Mouse (Mus musculus) spleen, adult 2 months (tissue): Measurements from ENCODE around the gene Zfp664. TPM values are rescaled to one million over a fixed set of nuclear protein-coding genes. Genes with fewer than 3 reads are reported as not detected.

ENCODE experiments used
- DNase-seq, 2 experiments: peaks; one replicate each; pipeline versions ENCODE4 v3.0.0 to v3.0.0-alpha.2; 2012 to 2021; ENCODE audit warnings: low spot score in 2 of 2, low read depth in 1 of 2
- H3K27ac ChIP-seq: fragments of 200-500 bp; 2 replicates; pipeline ENCODE4 v1.5.1; 2012; ENCODE audit warnings: low read length, inconsistent platforms; ENCODE audit not compliant: insufficient read depth
- H3K27me3 ChIP-seq: fragments of 200-500 bp; 2 replicates; pipeline ENCODE4 v1.6.1; 2012; ENCODE audit warnings: mild to moderate bottlenecking, moderate library complexity, low read length, inconsistent platforms; ENCODE audit not compliant: control insufficient read depth, insufficient read depth
- H3K36me3 ChIP-seq: fragments of 200-500 bp; 2 replicates; pipeline ENCODE4 v1.6.1; 2012; ENCODE audit warnings: mild to moderate bottlenecking, low read length, inconsistent platforms; ENCODE audit not compliant: control insufficient read depth, insufficient read depth
- H3K4me1 ChIP-seq: fragments of 200-500 bp; 2 replicates; pipeline ENCODE4 v1.6.1; 2011; ENCODE audit warnings: inconsistent platforms; ENCODE audit not compliant: control insufficient read depth, insufficient read depth, insufficient read length
- H3K4me3 ChIP-seq: fragments of 200-500 bp; 2 replicates; pipeline ENCODE4 v1.5.1; 2011; ENCODE audit warnings: mild to moderate bottlenecking, inconsistent platforms; ENCODE audit not compliant: insufficient read depth, insufficient read length; ENCODE audit errors: extremely low read depth
- CTCF ChIP-seq: fragments of 200-500 bp; IDR thresholded peaks from 2 replicates; pipeline ENCODE4 v1.5.1; 2011; ENCODE audit warnings: mild to moderate bottlenecking, inconsistent platforms; ENCODE audit not compliant: insufficient read depth, insufficient read length, insufficient replicate concordance; ENCODE audit errors: extremely low read depth
- POLR2A ChIP-seq: fragments of 200-500 bp; IDR thresholded peaks from 2 replicates; pipeline ENCODE4 v1.6.1; 2011; ENCODE audit warnings: low read depth, low read length, inconsistent platforms
- whole genome bisulfite sequencing: fragments of 180-500 bp; shearing (Covaris S2); methylation state at CpG from one replicate; pipeline ENCODE4 v1.1.7; 2018; 5-methylcytosine and 5-hydroxymethylcytosine counted together
- polyA plus RNA-seq: library from polyadenylated mRNA; depleted of rRNA; stranded (reverse); fragments of >200 nt; gene quantifications from 2 replicates; pipeline ENCODE4 v1.2.3, GENCODE M21; 2012

The Zfp664 gene
- polyA plus RNA-seq, 1 experiment, result 7.9 TPM

- DNase-seq, result no peak
- TF ChIP-seq CTCF, result no peak
- TF ChIP-seq POLR2A, result no peak
- Histone ChIP-seq H3K4me1 (0 out of 2 replicates have a peak, but pooled peaks cover 3% of the 10 kb centered on the region), H3K27ac (no peak overlapping the region), H3K27me3 (no peaks in the 10 kb centered on the region), H3K4me3 (no peak overlapping the region), H3K36me3 (no peaks in the 10 kb centered on the region)
- 93% methylated on average over 9 of the region's 9 CpGs for WGBS
These were observed 68.1 kb downstream of the Zfp664 start for GRCm38 (mm10) chr5:124930603-124931002.

DNA sequence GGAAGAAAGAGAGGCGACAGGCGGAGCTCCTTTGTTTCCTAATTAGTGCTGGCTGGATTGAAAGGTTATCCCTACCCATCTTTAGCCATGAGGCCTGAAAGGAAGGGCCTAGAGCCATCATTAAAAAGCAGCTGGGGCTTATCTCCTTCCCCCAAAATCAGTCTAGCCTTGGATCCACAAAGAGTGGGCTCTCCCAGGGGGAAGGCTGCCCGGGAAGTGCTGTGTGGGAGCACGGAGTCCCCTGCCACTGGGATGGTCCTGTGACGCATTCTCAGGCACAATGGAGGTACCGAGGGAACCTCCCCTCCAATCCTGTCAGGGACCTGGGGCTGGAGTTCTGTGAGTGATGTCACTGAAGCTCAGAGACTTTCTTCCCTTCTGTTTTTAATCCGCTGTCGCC lies 68.6 kb downstream of the Zfp664 start:
- TF ChIP-seq CTCF (no peak), POLR2A (no peak)
- Histone ChIP-seq H3K36me3 (no peaks in the 10 kb centered on the region), H3K4me1 (0 out of 2 replicates have a peak, but pooled peaks cover 3% of the 10 kb centered on the region), H3K27ac (no peak overlapping the region), H3K27me3 (no peaks in the 10 kb centered on the region), H3K4me3 (no peak overlapping the region)
- 93% methylated on average over 8 of the region's 8 CpGs for WGBS
- no peak for DNase-seq

- no peak overlapping the region for H3K27ac ChIP-seq
- 0 out of 2 replicates have a peak, but pooled peaks cover 3% of the 10 kb centered on the region for H3K4me1 ChIP-seq
- no peaks in the 10 kb centered on the region for H3K36me3 ChIP-seq
- TF ChIP-seq POLR2A (no peak), CTCF (no peak)
- H3K4me3 ChIP-seq, result no peak overlapping the region
- WGBS, result 82% methylated on average over 7 of the region's 7 CpGs
- no peaks in the 10 kb centered on the region for H3K27me3 ChIP-seq
- no peak for DNase-seq
These were observed 72.1 kb downstream of the Zfp664 start for GRCm38 (mm10) chr5:124934558-124934957.

- H3K4me3 ChIP-seq, result no peak overlapping the region
- H3K4me1 ChIP-seq, result peaks cover 4% of the 10 kb centered on the region; the same call in 1 of the 2 replicates
- no peaks in the 10 kb centered on the region for H3K36me3 ChIP-seq
- peak overlapping the region; percentile 19; the same call in 1 of the 2 replicates for H3K27ac ChIP-seq
- DNase-seq, result no peak
- WGBS, result 92% methylated on average over 12 of the region's 12 CpGs
- H3K27me3 ChIP-seq, result no peaks in the 10 kb centered on the region
- TF ChIP-seq CTCF (no peak), POLR2A (no peak)
These were observed 80.8 kb downstream of the Zfp664 start for GRCm38 (mm10) chr5:124943181-124943792.

DNA sequence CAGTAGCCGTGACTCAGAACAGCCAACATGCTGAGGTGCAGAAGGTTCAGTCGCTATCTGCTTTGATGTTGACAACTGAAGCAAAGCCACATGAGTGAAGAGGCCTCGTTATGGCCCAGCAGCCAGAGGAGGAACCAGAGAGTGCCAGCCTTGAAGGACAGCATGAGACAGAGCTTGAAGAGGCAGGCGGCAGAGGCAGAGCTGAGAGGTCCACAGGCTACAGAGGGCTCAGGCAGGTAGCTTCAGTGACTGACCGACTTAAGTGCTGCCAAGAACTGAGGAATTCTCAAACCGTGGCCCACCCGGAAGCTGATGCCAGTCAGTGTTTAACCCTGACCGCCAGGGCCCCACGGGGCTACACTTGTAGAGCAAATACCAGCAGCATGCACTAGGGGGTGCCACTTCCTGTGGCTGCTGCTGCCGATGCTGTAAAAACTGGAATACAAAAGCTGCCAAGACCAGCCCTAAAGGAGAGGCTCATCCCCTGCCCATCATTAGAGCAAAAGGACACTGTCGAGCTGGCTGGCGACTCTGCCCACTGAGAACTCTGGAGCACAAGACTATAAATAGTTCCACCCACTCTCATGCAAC lies 81.4 kb downstream of the Zfp664 start:
- Histone ChIP-seq H3K4me1 (peaks cover 4% of the 10 kb centered on the region; the same call in 1 of the 2 replicates), H3K27me3 (no peaks in the 10 kb centered on the region), H3K27ac (peak overlapping the region; percentile 19; the same call in 1 of the 2 replicates), H3K36me3 (no peaks in the 10 kb centered on the region), H3K4me3 (peak overlapping the region; percentile 1; the same call in 1 of the 2 replicates)
- WGBS, result 25% methylated on average over 12 of the region's 12 CpGs
- DNase-seq, result peak; percentile 32 to 63
- TF ChIP-seq CTCF (peak; percentile 71; the same call in 1 of the 2 replicates), POLR2A (no peak)

DNA sequence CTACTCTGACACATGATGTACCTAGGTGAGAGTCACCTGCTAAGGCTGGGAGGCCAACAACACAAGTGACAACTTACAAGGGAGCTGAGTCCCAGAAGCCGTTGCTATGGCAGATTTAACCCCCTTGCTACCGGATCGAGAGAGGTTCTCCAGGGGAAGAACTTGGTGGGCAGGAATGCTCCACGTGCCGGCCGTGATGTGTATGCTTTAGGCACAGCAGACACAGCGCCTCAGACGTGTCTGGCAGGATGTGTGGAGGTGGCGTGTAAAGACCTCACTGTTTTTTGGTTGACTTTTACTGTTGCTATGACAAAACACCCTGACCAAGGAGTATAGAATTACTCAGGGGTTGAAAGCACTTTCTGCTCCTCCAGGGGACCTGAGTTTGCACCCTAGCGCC lies 81.9 kb downstream of the Zfp664 start:
- Histone ChIP-seq H3K27ac (no peak overlapping the region), H3K4me1 (peaks cover 4% of the 10 kb centered on the region; the same call in 1 of the 2 replicates), H3K27me3 (no peaks in the 10 kb centered on the region), H3K4me3 (no peak overlapping the region), H3K36me3 (no peaks in the 10 kb centered on the region)
- TF ChIP-seq CTCF (no peak), POLR2A (no peak)
- peak in 1 of 2 experiments; percentile 30 for DNase-seq
- 62% methylated on average over 10 of the region's 10 CpGs for WGBS

- H3K4me1 ChIP-seq, result peaks cover 4% of the 10 kb centered on the region; the same call in 1 of the 2 replicates
- no peak for DNase-seq
- no peak overlapping the region for H3K4me3 ChIP-seq
- TF ChIP-seq CTCF (no peak), POLR2A (no peak)
- no peaks in the 10 kb centered on the region for H3K36me3 ChIP-seq
- H3K27me3 ChIP-seq, result no peaks in the 10 kb centered on the region
- no peak overlapping the region for H3K27ac ChIP-seq
- 82% methylated on average over 4 of the region's 4 CpGs for WGBS
These were observed 82.6 kb downstream of the Zfp664 start for GRCm38 (mm10) chr5:124945046-124945445.
